Mouse (Mus musculus): ENCODE results near the gene Arr3. TPM values are rescaled to one million over a fixed set of nuclear protein-coding genes. Genes with fewer than 3 reads are reported as not detected.

The Arr3 gene
- polyA plus RNA-seq, 1 experiment from 2014 or later = not detected

Other genes with a start within 250 kb of the Arr3 start
- not detected in 2 replicates for gene Otud6a, start 176.5 kb upstream of the Arr3 start, polyA plus RNA-seq (2014; fragmentation: Nextera tagmentation; extraction: Ambion mirVana)
- 0.44 and 0.77 TPM in 2 replicates for gene Awat2, start 162.8 kb upstream of the Arr3 start, polyA plus RNA-seq (2014; fragmentation: Nextera tagmentation; extraction: Ambion mirVana)
- gene Igbp1, start 111.2 kb upstream of the Arr3 start, polyA plus RNA-seq (2014; fragmentation: Nextera tagmentation; extraction: Ambion mirVana) = 39.9 and 40.5 TPM in 2 replicates
- not detected in 2 replicates for gene Dgat2l6, start 80.7 kb upstream of the Arr3 start, polyA plus RNA-seq (2014; fragmentation: Nextera tagmentation; extraction: Ambion mirVana)
- not detected in 2 replicates for gene Awat1, start 33.2 kb upstream of the Arr3 start, polyA plus RNA-seq (2014; fragmentation: Nextera tagmentation; extraction: Ambion mirVana)
- gene P2ry4, start 10.6 kb upstream of the Arr3 start, polyA plus RNA-seq (2014; fragmentation: Nextera tagmentation; extraction: Ambion mirVana) = 0.06 TPM in 1 of 2 replicates, not detected in the other
- gene Kif4, start 20.2 kb downstream of the Arr3 start, polyA plus RNA-seq (2014; fragmentation: Nextera tagmentation; extraction: Ambion mirVana) = 33.5 and 35.6 TPM in 2 replicates
- gene Pdzd11, start 21.1 kb downstream of the Arr3 start, polyA plus RNA-seq (2014; fragmentation: Nextera tagmentation; extraction: Ambion mirVana) = 88.5 and 97.0 TPM in 2 replicates
- gene Gdpd2, start 124.4 kb downstream of the Arr3 start, polyA plus RNA-seq (2014; fragmentation: Nextera tagmentation; extraction: Ambion mirVana) = 0.14 and 0.19 TPM in 2 replicates
- gene Dlg3, start 162.2 kb downstream of the Arr3 start, polyA plus RNA-seq (2014; fragmentation: Nextera tagmentation; extraction: Ambion mirVana) = 2.7 and 3.0 TPM in 2 replicates

Measured in liver, embryonic 11.5 days (tissue).